Mouse (Mus musculus) left cerebral cortex, postnatal 36 days (tissue): ENCODE data around the gene Nek9. TPM values are rescaled to one million over a fixed set of nuclear protein-coding genes. Genes with fewer than 3 reads are reported as not detected.

Experiments used
- DNase-seq, 2 experiments: peaks; one replicate each; pipeline ENCODE4 v3.0.0; 2021 to 2022; ENCODE audit warnings: low spot score in 2 of 2, mixed read lengths in 1 of 2
- intact Hi-C: fragments of 180-260 bp; cut with DNase I; formaldehyde crosslinking; loops from one replicate; pipeline ENCODE4 v1.15.1; 2025
- total RNA-seq, 2 experiments: library from RNA; stranded (reverse); gene quantifications; 2 replicates each; pipeline ENCODE4 v1.2.3; 2021

Gene Nek9
- total RNA-seq, 2 experiments from 2014 or later, result 31.0 to 33.7 TPM

DNA sequence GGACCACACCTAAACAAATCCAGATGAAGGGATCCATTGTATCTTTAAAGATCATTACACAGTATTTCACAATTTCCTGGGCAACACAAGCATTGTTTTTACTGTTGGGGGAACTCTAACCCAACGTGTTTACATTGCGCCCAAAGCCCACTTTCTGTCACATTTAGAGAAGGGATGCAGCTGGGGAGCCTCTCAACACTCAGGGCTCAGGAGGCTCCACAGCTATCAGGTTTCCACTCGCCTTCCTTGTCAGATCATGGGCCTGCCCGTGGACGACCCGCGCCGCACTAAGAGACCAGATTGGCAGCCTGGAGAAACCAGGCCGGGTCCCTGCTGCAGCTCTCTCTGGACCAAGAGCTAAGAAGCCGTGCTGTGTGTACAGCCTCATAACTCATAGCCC lies 65.7 kb downstream of the Nek9 start:
- intact Hi-C loops, result no loop called here

DNA sequence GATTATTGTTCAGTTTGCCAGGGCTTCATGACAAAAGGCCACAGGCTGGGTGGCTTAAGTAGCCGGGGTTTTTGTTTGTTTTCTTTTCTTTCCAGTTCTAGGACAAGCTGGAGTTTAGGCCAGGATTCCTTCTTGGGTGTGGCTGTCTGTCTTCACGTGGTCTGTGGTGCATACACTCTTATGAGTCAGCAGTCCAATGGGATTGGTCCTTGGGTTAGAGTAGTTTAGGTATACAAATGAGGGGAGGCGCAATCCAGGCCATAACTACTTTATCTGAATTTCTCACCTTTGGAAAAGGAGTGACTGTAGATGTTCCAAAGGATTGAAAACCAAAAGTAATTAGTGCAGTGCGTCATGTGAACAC lies 67.3 kb downstream of the Nek9 start:
- no peak for DNase-seq
- intact Hi-C loops, result no loop called here

More for the DNA sequence above, 65.7 kb downstream of the Nek9 start:
- no peak for DNase-seq

DNA sequence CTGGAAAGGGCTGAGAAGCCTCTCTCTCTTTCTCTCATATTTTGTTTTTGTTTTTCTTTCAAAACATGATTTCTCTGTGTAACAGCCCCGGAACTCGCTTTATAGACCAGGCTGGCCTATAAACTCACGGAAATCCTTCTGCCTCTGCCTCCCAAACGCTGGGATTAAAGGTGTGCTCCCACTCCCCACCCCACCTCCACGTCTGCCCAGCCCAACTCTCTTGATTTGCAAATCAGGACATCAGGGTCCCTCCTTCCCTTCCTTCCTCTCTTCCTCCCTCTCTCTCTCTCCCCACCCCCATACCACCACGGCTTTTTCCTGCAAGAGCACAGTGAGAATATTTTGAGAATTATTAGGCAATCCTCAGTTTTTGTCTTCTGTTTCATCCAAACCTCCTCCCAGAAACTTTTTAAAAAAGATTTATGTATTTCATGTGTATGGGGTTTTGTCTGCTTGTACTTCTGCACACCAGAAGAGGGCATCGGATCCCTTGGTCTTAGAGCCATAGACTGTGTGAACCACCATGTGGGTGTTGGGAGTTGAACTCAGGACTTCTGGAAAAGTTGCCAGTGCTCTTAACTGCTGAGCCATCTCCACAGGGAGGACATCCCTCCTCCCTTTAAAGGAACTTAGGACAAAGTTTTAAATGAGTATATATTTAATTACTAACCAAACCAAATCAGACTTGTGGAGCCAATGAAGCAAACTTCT lies 67.9 kb downstream of the Nek9 start:
- intact Hi-C loops, result no loop called here
- DNase-seq, result no peak

DNA sequence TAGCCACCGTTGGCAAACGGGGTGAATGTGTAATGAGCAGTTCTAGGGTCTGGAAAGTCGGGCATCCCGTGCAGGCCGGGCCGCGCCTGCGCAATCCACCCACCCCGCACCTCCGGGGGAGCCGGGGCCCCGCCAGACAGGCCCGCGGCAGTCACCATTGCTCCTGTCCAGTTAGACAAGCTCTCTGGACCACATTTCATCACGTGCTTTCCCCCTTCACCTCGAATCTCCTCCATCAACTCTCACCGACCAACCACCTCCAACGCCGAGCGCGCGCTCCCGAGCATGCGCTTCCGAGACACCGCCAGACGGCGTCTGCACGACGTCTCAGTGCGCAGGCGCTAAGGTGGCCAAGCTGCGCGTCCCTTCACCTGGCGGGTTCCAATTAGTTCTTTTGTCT lies 68.8 kb downstream of the Nek9 start, which contains the start of gene Mlh3:
Gene Mlh3, minus strand, starts transcription at position 281 of the 400 bp plus-strand sequence.
- intact Hi-C loops, result no loop called here
- peak; percentile 90 to 91 for DNase-seq

DNA sequence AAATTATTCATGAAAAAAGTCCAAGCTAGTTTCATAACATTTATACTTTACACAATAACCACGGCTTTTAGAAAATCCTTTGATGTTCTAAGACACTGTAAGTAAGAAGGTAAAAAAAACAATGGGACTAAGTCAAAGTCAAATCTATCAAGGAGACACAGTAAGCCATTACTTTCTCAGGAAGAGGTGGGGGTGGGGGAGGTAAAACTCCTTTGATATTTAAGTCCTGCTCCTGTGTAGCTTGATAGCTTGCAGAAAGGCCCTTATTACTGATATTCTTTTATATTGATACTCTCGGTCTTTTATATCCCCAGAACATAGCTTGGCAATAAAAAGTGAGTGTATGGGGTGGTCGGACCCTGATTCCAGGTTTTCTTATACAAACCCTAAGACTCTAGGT lies 69.3 kb downstream of the Nek9 start:
- no peak for DNase-seq
- intact Hi-C loops, result no loop called here

DNA sequence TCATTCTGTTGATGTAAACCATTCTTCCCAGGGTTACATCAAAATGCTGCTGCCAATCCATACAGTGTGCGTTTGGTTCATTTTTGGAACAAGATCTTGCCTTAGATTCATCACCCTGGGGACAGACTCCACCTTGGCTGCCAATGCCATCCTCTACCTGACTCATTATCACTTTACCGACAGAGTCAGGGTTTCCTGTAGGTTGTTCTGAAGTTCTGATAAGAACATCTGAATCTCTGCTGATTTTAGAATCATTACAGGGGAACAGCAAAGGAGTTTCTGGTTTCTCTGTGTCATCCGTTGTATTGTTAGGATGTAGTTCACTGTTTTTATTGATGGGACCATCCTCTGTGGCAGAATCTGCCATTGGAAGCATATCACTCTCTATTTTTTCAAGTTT lies 72.9 kb downstream of the Nek9 start:
- no peak for DNase-seq
- intact Hi-C loops, result no loop called here

DNA sequence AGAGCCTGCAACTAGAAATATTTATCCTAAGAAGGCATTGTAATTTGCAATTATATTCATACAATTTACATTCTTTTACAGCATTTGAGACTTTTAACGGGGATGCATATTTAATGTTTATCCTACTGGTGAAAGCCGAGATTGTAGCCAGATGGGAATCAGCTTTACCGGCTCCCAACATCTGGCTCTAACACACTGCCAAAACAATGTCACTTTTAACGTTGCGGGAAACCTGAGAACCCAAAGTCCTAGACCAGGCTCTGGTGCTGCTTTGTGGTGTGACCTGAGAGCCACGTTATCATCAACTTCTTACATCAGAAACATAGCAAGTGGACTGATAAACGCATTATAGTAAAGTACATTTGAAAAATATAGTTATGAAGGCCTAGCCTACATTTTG lies 74.2 kb downstream of the Nek9 start:
- no peak for DNase-seq
- intact Hi-C loops, result no loop called here

DNA sequence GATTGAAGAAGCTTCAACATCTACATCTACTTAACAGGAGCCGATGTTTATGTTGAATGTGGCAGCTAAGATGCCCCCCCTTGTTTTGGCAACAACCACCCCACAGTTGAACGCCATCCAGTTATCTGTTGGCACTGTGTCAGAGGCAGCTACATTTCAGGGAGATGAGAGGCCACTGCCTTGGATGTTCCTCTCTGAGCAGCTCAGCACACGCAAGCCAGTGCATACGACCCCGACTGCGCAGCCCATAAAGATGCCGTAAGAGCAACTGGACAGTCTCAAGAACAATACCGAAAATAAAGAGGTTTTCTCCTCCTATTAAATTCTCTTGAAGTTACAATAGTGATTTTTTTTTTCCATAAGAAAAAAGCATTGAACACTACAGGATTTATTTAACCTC lies 74.6 kb downstream of the Nek9 start:
- no peak for DNase-seq
- intact Hi-C loops, result no loop called here

DNA sequence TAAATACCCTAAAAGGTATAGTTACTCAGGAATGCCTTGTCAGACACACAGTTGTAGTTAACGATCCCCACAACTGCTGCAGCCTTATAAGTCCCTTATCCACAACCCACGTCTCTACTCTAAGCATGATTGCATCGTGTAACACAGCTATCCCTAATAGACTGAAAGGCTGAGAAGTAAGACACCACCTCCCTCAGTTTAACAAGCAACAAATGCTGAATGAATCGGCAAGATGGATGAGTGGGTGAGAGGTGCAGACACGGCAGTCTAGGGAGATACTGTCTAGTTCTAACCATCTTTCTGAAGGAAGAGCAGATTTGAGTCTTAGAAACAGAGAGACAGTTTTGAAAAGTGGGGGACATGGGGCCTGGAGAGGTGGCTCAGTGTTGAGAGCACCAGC lies 76.0 kb downstream of the Nek9 start:
- intact Hi-C loops, result no loop called here
- peak in 1 of 2 experiments; percentile 11 for DNase-seq

DNA sequence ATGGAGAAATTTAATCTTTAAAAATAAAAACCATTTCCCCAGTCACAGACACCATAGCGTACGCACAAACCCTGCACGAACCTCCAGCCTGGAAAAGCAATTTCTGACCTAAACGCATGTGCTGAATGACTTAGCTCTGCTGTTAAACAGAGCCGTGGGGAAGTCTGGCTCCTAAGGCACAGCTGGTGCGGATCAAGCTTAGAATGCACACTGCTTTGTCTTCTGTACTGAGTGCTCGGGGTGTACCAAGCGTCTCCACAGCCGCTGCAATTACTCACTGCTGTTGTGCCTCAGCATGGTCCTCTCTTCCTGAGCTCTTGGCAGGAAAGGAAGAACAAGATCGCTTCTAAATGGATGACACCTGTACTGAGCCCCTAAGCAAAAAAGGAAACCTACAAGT lies 76.7 kb downstream of the Nek9 start:
- DNase-seq, result no peak
- intact Hi-C loops, result no loop called here

DNA sequence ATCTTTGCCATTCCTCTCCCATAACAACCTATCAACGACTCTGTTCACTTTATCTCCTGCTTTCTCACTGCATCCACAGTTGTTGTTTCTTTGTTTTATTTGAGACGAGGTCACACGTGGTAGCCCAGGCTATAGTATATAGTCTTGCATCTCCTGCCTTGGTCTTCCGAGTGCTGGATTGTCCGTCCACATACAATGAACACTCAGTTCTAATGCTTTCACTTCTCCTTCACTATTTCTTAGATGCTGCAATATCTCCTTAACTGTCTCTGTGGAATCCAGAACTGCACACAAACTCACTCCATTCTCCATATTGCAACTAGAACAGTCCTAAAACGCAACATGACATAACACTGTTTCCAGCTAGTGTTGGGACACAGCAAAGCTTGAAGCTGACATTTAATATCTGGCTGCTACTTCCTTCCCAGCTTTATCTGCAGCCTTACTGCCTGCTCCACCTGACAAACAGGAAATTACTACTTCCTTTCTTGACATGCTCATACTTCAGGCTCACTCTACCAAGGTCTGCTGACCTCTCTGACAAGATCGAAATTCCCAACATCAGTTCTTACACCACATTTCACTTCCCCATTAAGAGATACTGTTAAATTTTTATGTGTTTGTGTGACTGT lies 82.0 kb downstream of the Nek9 start:
- no peak for DNase-seq
- intact Hi-C loops, result no loop called here

DNA sequence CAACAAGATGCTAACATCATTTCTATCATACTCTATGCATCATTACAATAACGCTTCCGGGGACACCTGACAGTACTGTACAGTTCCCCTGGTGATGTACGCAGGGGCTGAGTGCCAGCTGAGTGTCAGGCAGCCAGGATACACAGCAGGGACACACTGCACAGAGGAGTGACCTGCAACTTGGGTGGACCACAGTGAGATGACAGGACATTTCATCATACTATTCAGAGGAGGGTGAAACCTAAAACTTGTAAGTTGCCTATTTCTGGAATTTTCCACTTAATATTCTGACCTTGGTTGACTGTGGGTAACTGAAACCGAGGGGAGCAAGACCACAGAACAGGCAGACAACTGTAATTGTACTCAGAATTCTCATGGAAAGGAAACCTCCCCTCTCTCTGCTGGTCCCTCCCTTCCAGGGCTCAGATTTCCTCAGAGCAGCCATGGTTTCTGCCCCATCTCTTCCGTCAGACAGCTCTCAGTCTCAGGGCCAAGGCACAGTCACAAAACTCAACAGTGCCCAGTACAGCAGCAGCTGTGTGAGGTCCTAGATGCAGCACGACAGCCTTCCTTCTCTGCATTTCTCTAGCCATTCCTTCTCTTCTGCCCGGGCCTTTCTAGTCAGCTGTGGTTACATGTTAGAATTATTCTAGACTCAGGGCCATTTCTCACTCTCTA lies 82.9 kb downstream of the Nek9 start:
- intact Hi-C loops, result no loop called here
- no peak for DNase-seq

DNA sequence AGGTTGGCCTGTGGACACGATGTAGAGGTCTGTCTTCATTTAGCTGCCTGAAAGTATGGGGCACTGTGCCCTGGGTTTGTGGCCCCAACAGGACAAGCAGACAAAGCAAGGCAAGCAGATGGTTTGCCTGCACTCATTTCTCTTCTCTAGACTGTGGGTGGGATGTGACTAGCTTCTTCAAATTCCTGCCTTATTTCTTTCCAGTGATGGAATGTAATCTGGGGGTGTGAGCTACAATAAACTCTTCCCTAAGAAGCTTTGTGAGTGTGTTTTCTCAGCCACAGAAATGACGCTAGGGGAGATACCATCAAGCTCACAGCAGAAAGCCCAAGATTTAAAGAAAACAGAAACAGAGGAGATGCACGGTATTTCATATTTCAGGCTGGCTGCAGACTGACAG lies 87.1 kb downstream of the Nek9 start:
- intact Hi-C loops, result no loop called here
- DNase-seq, result no peak

Other genes starting within 250 kb of the Nek9 start
- gene Prox2, start 228.6 kb downstream of the Nek9 start, total RNA-seq, result 1 to 10 TPM; 1.8 to 2.8 TPM
- gene Dlst, start 228.5 kb downstream of the Nek9 start, total RNA-seq, result 100 to 1,000 TPM; 144 to 163 TPM
- 10 to 100 TPM; 35.8 to 39.1 TPM for gene Rps6kl1, start 188.1 kb downstream of the Nek9 start, total RNA-seq
- gene Pgf, start 161.6 kb downstream of the Nek9 start, total RNA-seq, result 1 to 10 TPM; 2.7 to 2.8 TPM
- 10 to 100 TPM; 63.0 to 76.6 TPM for gene Eif2b2, start 119.9 kb downstream of the Nek9 start, total RNA-seq
- 10 to 100 TPM; 15.5 to 17.5 TPM for gene Mlh3, start 68.8 kb downstream of the Nek9 start, total RNA-seq
- gene Acyp1, start 50.9 kb downstream of the Nek9 start, total RNA-seq, result 10 to 100 TPM; 31.1 to 39.0 TPM
- gene Zc2hc1c, start 50.8 kb downstream of the Nek9 start, total RNA-seq, result 1 to 10 TPM; 2.3 to 2.5 TPM
- gene Tmed10, start 35.5 kb upstream of the Nek9 start, total RNA-seq, result 100 to 1,000 TPM; 150 to 154 TPM
- 10 to 100 TPM; 21.9 to 74.3 TPM for gene Fos, start 134.5 kb upstream of the Nek9 start, total RNA-seq